10 mouse cellular contexts compared by ENCODE assay signal in the genomic region with DNA sequence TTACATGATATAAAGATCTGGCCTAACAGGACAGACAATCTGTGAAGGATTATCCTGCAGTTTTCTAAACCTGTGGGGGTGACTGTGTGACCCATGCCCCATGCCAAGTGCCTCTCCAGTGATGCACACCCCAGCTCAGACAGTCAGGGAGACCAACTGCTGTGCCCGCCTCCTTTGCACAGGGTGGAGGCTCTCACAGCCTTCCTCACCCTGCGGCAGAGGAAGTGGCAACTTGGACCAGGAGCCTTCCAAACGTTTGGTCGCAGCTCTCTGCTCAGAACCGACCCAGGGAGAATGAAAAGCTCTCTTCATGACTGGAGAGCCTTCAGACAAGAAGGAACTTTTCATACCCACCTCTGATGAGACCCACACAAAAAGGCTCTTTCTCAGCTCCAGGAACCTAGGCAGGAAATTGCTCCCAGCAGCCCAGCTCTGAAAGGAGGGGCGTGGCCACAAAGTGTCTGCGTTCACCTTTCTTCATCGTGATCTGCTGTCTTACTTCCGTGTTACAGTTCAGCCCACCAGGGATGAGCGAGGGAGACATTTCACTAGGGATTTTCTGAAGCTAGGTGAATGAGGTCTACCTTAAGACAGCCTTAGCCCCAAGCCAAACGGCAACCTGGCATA.
DNase-seq lines count a peak whose midpoint lies in the region; ATAC-seq lines count a peak whose summit lies in the region.
"Had no signal": no experiment of that assay in that cellular context is flagged by ENCODE, and none has a peak within 500 bp of the region (broad histone marks: within the 10 kb centered on the region; RNA-seq: fewer than 3 reads in every experiment).

No protein-coding gene starts in this region.

- peak; percentile 4 for DNase-seq in embryo, embryonic 10.5 days (ENCODE audit: low spot score)
- no peak for DNase-seq in embryo, embryonic 10 days (ENCODE audit: low spot score)
- DNase-seq in urinary bladder, adult 2 months (ENCODE audit: low spot score), result peak; percentile 32
- no peak for DNase-seq in urinary bladder, postnatal 4 days (ENCODE audit: low spot score in 2 of 2)
- peak; percentile 13 for DNase-seq in urinary bladder, postnatal 25 days (ENCODE audit: low spot score)
- DNase-seq in layer of hippocampus, adult 8-10 months (ENCODE audit: low spot score in 2 of 2), result no peak
- DNase-seq in neural tube, embryonic 10.5 days (ENCODE audit: extremely low spot score, low spot score), result no peak

- H3K9me3 ChIP-seq in liver, embryonic 16.5 days (replicated peaks; ENCODE audit: control insufficient read depth, low read length), result no peaks in the 10 kb centered on the region
- H3K9me3 ChIP-seq: neural tube, embryonic 15.5 days had no signal

- ATAC-seq in liver, embryonic 16.5 days (ENCODE audit: low read depth), result no peak
- ATAC-seq: forebrain, embryonic 14.5 days had no signal

- no peaks in the 10 kb centered on the region for H3K4me1 ChIP-seq in liver, embryonic 16.5 days (ENCODE audit: control insufficient read depth, low read depth, low read length)
- H3K4me1 ChIP-seq: neural tube, embryonic 15.5 days had no signal

- WGBS in liver, embryonic 16.5 days (ENCODE audit: insufficient replicate concordance), result 22% methylated on average over 11 of the region's 11 CpGs

- H3K27me3 ChIP-seq in liver, embryonic 16.5 days (ENCODE audit: control insufficient read depth, insufficient read depth, low read depth, low read length), result no peaks in the 10 kb centered on the region
- H3K27me3 ChIP-seq: neural tube, embryonic 15.5 days had no signal

- 0 out of 2 replicates have a peak overlapping the region, but pooled peaks have one; percentile 15 for H3K4me2 ChIP-seq in liver, embryonic 16.5 days (ENCODE audit: low read depth, low read length)
- H3K4me2 ChIP-seq: neural tube, embryonic 15.5 days had no signal

- no peak overlapping the region for H3K4me3 ChIP-seq in liver, embryonic 16.5 days (ENCODE audit: low read depth, low read length)
- H3K4me3 ChIP-seq: neural tube, embryonic 15.5 days had no signal

- no peak overlapping the region for H3K27ac ChIP-seq in liver, embryonic 16.5 days (ENCODE audit: low read length)
- H3K27ac ChIP-seq: neural tube, embryonic 15.5 days had no signal

- no peaks in the 10 kb centered on the region for H3K36me3 ChIP-seq in liver, embryonic 16.5 days (ENCODE audit: control insufficient read depth, insufficient read depth)
- H3K36me3 ChIP-seq: neural tube, embryonic 15.5 days had no signal

- H3K9ac ChIP-seq in liver, embryonic 16.5 days (ENCODE audit: low read depth, low read length), result no peak overlapping the region
- H3K9ac ChIP-seq: neural tube, embryonic 15.5 days had no signal

Comparison
In these comparisons a context has a peak if more than half of its experiments do, and no peak if none do; other contexts are left out.
1. DNase-seq: peak in embryo, embryonic 10.5 days (single experiment), urinary bladder, adult 2 months (single experiment) and urinary bladder, postnatal 25 days (single experiment); none in embryo, embryonic 10 days (single experiment), urinary bladder, postnatal 4 days (0 of 2), layer of hippocampus, adult 8-10 months (0 of 2) and neural tube, embryonic 10.5 days (single experiment).